Mouse (Mus musculus): Measurements from ENCODE around the gene Tet3. TPM values are rescaled to one million over a fixed set of nuclear protein-coding genes. Genes with fewer than 3 reads are reported as not detected.

Gene Tet3
- polyA plus RNA-seq, 1 experiment from 2014 or later: 67.0 TPM

GRCm38 (mm10) chr6:83482418-83483085, 23.7 kb upstream of the Tet3 start:
- no peak overlapping the region for H3K4me2 ChIP-seq (ENCODE audit: low read depth, low read length)
- H3K9ac ChIP-seq (replicated peaks; ENCODE audit: low read depth, low read length): no peak overlapping the region
- H3K9me3 ChIP-seq (ENCODE audit: control insufficient read depth, low read length): no peaks in the 10 kb centered on the region
- no peak overlapping the region for H3K4me3 ChIP-seq (ENCODE audit: low read depth, low read length)
- H3K4me1 ChIP-seq (ENCODE audit: control insufficient read depth, insufficient read depth, low read length): no peaks in the 10 kb centered on the region
- ATAC-seq (ENCODE audit: low read depth): no peak
- H3K36me3 ChIP-seq (ENCODE audit: control insufficient read depth, insufficient read depth, low read length): peaks cover 30% of the 10 kb centered on the region
- 69% methylated on average over 10 of the region's 10 CpGs for WGBS
- H3K27ac ChIP-seq (ENCODE audit: low read depth, low read length): no peak overlapping the region
- H3K27me3 ChIP-seq (ENCODE audit: control insufficient read depth, insufficient read depth, low read length): no peaks in the 10 kb centered on the region

- Histone ChIP-seq H3K27me3 (ENCODE audit: control insufficient read depth, insufficient read depth, low read length) (no peaks in the 10 kb centered on the region), H3K9ac (replicated peaks; ENCODE audit: low read depth, low read length) (no peak overlapping the region), H3K4me1 (ENCODE audit: control insufficient read depth, insufficient read depth, low read length) (no peaks in the 10 kb centered on the region), H3K4me3 (ENCODE audit: low read depth, low read length) (no peak overlapping the region), H3K9me3 (ENCODE audit: control insufficient read depth, low read length) (no peaks in the 10 kb centered on the region), H3K27ac (ENCODE audit: low read depth, low read length) (no peak overlapping the region), H3K36me3 (ENCODE audit: control insufficient read depth, insufficient read depth, low read length) (peaks cover 23% of the 10 kb centered on the region), H3K4me2 (ENCODE audit: low read depth, low read length) (no peak overlapping the region)
- WGBS: 95% methylated on average over 6 of the region's 6 CpGs
- ATAC-seq (ENCODE audit: low read depth): no peak
These were observed 21.3 kb upstream of the Tet3 start for GRCm38 (mm10) chr6:83480019-83480655.

- H3K27ac ChIP-seq (ENCODE audit: low read depth, low read length): no peak overlapping the region
- no peak for ATAC-seq (ENCODE audit: low read depth)
- no peaks in the 10 kb centered on the region for H3K27me3 ChIP-seq (ENCODE audit: control insufficient read depth, insufficient read depth, low read length)
- no peak overlapping the region for H3K4me2 ChIP-seq (ENCODE audit: low read depth, low read length)
- H3K36me3 ChIP-seq (ENCODE audit: control insufficient read depth, insufficient read depth, low read length): peaks cover 21% of the 10 kb centered on the region
- no peaks in the 10 kb centered on the region for H3K4me1 ChIP-seq (ENCODE audit: control insufficient read depth, insufficient read depth, low read length)
- H3K4me3 ChIP-seq (ENCODE audit: low read depth, low read length): no peak overlapping the region
- no peak overlapping the region for H3K9ac ChIP-seq (replicated peaks; ENCODE audit: low read depth, low read length)
- H3K9me3 ChIP-seq (ENCODE audit: control insufficient read depth, low read length): no peaks in the 10 kb centered on the region
- WGBS: 85% methylated on average over 2 of the region's 2 CpGs
These were observed 20.3 kb upstream of the Tet3 start for GRCm38 (mm10) chr6:83479193-83479592.

- Histone ChIP-seq H3K27me3 (ENCODE audit: control insufficient read depth, insufficient read depth, low read length) (no peaks in the 10 kb centered on the region), H3K9ac (replicated peaks; ENCODE audit: low read depth, low read length) (no peak overlapping the region), H3K36me3 (ENCODE audit: control insufficient read depth, insufficient read depth, low read length) (peaks cover 21% of the 10 kb centered on the region), H3K4me3 (ENCODE audit: low read depth, low read length) (no peak overlapping the region), H3K27ac (ENCODE audit: low read depth, low read length) (no peak overlapping the region), H3K4me1 (ENCODE audit: control insufficient read depth, insufficient read depth, low read length) (no peaks in the 10 kb centered on the region), H3K9me3 (ENCODE audit: control insufficient read depth, low read length) (no peaks in the 10 kb centered on the region), H3K4me2 (ENCODE audit: low read depth, low read length) (no peak overlapping the region)
- no peak for ATAC-seq (ENCODE audit: low read depth)
- 95% methylated on average over 7 of the region's 7 CpGs for WGBS
These were observed 19.7 kb upstream of the Tet3 start for GRCm38 (mm10) chr6:83478628-83479027.

- H3K9me3 ChIP-seq (ENCODE audit: control insufficient read depth, low read length): no peaks in the 10 kb centered on the region
- no peaks in the 10 kb centered on the region for H3K27me3 ChIP-seq (ENCODE audit: control insufficient read depth, insufficient read depth, low read length)
- H3K4me2 ChIP-seq (ENCODE audit: low read depth, low read length): no peak overlapping the region
- no peak overlapping the region for H3K9ac ChIP-seq (replicated peaks; ENCODE audit: low read depth, low read length)
- H3K4me1 ChIP-seq (ENCODE audit: control insufficient read depth, insufficient read depth, low read length): no peaks in the 10 kb centered on the region
- no peak overlapping the region for H3K27ac ChIP-seq (ENCODE audit: low read depth, low read length)
- WGBS: 68% methylated on average over 4 of the region's 4 CpGs
- H3K4me3 ChIP-seq (ENCODE audit: low read depth, low read length): no peak overlapping the region
- no peak for ATAC-seq (ENCODE audit: low read depth)
- H3K36me3 ChIP-seq (ENCODE audit: control insufficient read depth, insufficient read depth, low read length): peaks cover 21% of the 10 kb centered on the region
These were observed 19.3 kb upstream of the Tet3 start for GRCm38 (mm10) chr6:83478217-83478616.

- no peak for ATAC-seq (ENCODE audit: low read depth)
- no peak overlapping the region for H3K9ac ChIP-seq (replicated peaks; ENCODE audit: low read depth, low read length)
- no peaks in the 10 kb centered on the region for H3K4me1 ChIP-seq (ENCODE audit: control insufficient read depth, insufficient read depth, low read length)
These were observed 16.5 kb upstream of the Tet3 start for GRCm38 (mm10) chr6:83475431-83475830.

GRCm38 (mm10) chr6:83473240-83473639, 14.4 kb upstream of the Tet3 start:
- ATAC-seq (ENCODE audit: low read depth): no peak

More at GRCm38 (mm10) chr6:83475431-83475830, 16.5 kb upstream of the Tet3 start:
- Histone ChIP-seq H3K9me3 (ENCODE audit: control insufficient read depth, low read length) (no peaks in the 10 kb centered on the region), H3K27me3 (ENCODE audit: control insufficient read depth, insufficient read depth, low read length) (no peaks in the 10 kb centered on the region), H3K4me2 (ENCODE audit: low read depth, low read length) (no peak overlapping the region), H3K4me3 (ENCODE audit: low read depth, low read length) (no peak overlapping the region), H3K27ac (ENCODE audit: low read depth, low read length) (no peak overlapping the region), H3K36me3 (ENCODE audit: control insufficient read depth, insufficient read depth, low read length) (peaks cover 3% of the 10 kb centered on the region; the same call in 1 of the 2 replicates)
- WGBS: 84% methylated on average over 7 of the region's 7 CpGs

GRCm38 (mm10) chr6:83471739-83472138, 12.9 kb upstream of the Tet3 start:
- Histone ChIP-seq H3K4me3 (ENCODE audit: low read depth, low read length) (no peak overlapping the region), H3K36me3 (ENCODE audit: control insufficient read depth, insufficient read depth, low read length) (no peaks in the 10 kb centered on the region), H3K27ac (ENCODE audit: low read depth, low read length) (no peak overlapping the region), H3K9me3 (ENCODE audit: control insufficient read depth, low read length) (no peaks in the 10 kb centered on the region), H3K27me3 (ENCODE audit: control insufficient read depth, insufficient read depth, low read length) (no peaks in the 10 kb centered on the region), H3K4me2 (ENCODE audit: low read depth, low read length) (no peak overlapping the region), H3K9ac (replicated peaks; ENCODE audit: low read depth, low read length) (no peak overlapping the region), H3K4me1 (ENCODE audit: control insufficient read depth, insufficient read depth, low read length) (no peaks in the 10 kb centered on the region)
- ATAC-seq (ENCODE audit: low read depth): no peak
- WGBS: 93% methylated on average over 7 of the region's 7 CpGs

More at GRCm38 (mm10) chr6:83473240-83473639, 14.4 kb upstream of the Tet3 start:
- no peak overlapping the region for H3K9ac ChIP-seq (replicated peaks; ENCODE audit: low read depth, low read length)
- H3K36me3 ChIP-seq (ENCODE audit: control insufficient read depth, insufficient read depth, low read length): no peaks in the 10 kb centered on the region
- H3K4me1 ChIP-seq (ENCODE audit: control insufficient read depth, insufficient read depth, low read length): no peaks in the 10 kb centered on the region
- H3K27me3 ChIP-seq (ENCODE audit: control insufficient read depth, insufficient read depth, low read length): no peaks in the 10 kb centered on the region
- no peak overlapping the region for H3K4me3 ChIP-seq (ENCODE audit: low read depth, low read length)
- no peak overlapping the region for H3K4me2 ChIP-seq (ENCODE audit: low read depth, low read length)
- H3K9me3 ChIP-seq (ENCODE audit: control insufficient read depth, low read length): no peaks in the 10 kb centered on the region
- WGBS: 87% methylated on average over 9 of the region's 9 CpGs
- no peak overlapping the region for H3K27ac ChIP-seq (ENCODE audit: low read depth, low read length)

GRCm38 (mm10) chr6:83464011-83464410, 5.1 kb upstream of the Tet3 start:
- Histone ChIP-seq H3K9me3 (ENCODE audit: control insufficient read depth, low read length) (no peaks in the 10 kb centered on the region), H3K36me3 (ENCODE audit: control insufficient read depth, insufficient read depth, low read length) (no peaks in the 10 kb centered on the region), H3K9ac (replicated peaks; ENCODE audit: low read depth, low read length) (no peak overlapping the region), H3K4me1 (ENCODE audit: control insufficient read depth, insufficient read depth, low read length) (no peaks in the 10 kb centered on the region), H3K4me3 (ENCODE audit: low read depth, low read length) (no peak overlapping the region), H3K4me2 (ENCODE audit: low read depth, low read length) (no peak overlapping the region), H3K27ac (ENCODE audit: low read depth, low read length) (no peak overlapping the region), H3K27me3 (ENCODE audit: control insufficient read depth, insufficient read depth, low read length) (no peaks in the 10 kb centered on the region)
- no peak for ATAC-seq (ENCODE audit: low read depth)
